Mouse (Mus musculus): Measurements from ENCODE around the gene Cacng6.

The Cacng6 gene

GRCm38 (mm10) chr7:3468614-3469013 lies 44.6 kb downstream of the Cacng6 start:
- DNase-seq (ENCODE audit: low spot score), result no peak

- DNase-seq (ENCODE audit: low spot score), result no peak
These were observed 48.8 kb downstream of the Cacng6 start for GRCm38 (mm10) chr7:3472774-3473173.

GRCm38 (mm10) chr7:3474291-3475080 lies 50.5 kb downstream of the Cacng6 start:
- no peak for DNase-seq (ENCODE audit: low spot score)

GRCm38 (mm10) chr7:3476728-3477127 lies 52.7 kb downstream of the Cacng6 start:
- no peak for DNase-seq (ENCODE audit: low spot score)

GRCm38 (mm10) chr7:3481948-3482608 lies 58.1 kb downstream of the Cacng6 start:
- no peak for DNase-seq (ENCODE audit: low spot score)
